Mouse (Mus musculus) cerebellum, adult 11 months (tissue): ENCODE data around the gene Ces1d.

ENCODE experiments used
- DNase-seq: peaks from one replicate; pipeline ENCODE4 v3.0.0; 2022

The Ces1d gene

DNA sequence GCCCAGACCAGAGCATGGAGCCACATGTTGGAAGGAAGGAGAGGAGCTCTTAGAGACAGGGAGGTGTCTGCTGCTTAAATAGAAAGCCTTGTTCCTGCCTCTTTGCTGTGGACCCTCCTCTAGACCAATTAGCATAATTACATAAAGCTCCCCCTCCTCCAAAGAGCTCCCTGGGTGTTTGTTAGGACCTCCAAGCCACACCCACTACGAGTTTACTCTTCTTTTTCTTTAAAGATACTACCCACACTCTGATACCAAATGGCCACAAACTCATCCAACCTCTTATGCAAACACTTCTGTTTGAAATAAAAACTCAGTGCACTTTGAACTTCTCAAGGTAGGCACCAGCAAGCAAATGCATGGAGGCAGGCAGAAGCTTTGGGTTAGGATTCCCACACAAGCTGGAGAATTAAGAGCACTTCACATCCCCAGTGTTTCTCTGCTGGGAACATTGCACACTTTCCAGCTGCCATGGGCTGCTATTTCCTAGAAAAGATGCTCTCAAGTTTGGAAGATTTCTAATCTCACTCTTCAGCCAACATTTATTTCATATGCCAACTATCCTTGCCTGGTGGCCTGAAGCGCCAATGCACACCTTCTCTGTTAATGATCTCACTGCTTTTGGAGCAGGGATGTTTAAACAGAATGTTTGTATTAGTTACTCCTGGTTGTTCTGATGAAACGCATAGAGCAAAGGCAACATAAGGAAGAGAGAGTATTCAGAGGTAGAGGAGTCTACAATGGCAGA is 66.2 kb downstream of the Ces1d start, which contains the start of gene Ces1c:
Gene Ces1c (minus strand): TSS at position 51 of the 748 bp plus-strand sequence.
- no peak for DNase-seq

DNA sequence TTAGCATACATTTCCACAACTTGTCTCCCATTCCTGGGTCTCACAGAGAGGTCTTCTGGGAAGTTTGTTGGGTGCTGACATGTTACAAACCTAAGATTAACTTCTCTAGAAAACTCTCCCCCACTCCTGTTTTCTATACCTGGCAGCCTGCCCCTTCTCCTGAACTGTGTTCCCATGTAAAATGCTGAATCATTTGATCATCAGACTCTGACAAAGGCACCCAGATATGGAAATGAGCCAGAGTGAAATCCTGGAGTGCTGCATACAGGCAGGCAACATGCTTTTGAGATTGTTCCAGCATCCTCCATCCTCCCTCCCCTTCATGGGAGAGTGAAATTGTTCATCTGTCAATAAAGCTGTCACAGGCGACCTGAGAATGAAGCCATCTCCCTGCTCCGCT is 71.2 kb downstream of the Ces1d start:
- DNase-seq: no peak

DNA sequence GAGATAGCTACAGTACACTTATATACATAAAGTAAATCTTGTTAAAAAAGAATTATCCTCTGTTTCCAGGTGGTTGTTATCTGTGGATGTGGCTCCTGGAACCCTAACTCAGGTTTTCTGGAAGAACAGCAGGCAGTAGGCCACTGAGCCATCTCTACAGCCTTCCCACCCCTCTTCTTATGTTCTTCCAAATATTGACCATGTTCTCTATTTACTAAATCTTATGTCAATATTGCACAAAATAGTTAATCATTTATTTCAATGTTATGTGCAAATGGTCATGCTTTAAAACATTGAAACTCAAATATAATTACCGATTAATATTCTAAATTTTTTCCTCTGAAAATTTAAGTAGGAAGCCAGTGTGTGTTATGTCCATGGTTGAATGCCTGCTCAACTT is 75.6 kb downstream of the Ces1d start:
- DNase-seq: no peak
